Mouse (Mus musculus): Measurements from ENCODE around the gene Mov10l1. TPM values are rescaled to one million over a fixed set of nuclear protein-coding genes. Genes with fewer than 3 reads are reported as not detected.

The Mov10l1 gene
- total RNA-seq, 1 experiment = 34.4 TPM

- in situ Hi-C loops (cut with MboI; ENCODE audit: low sequenced_read_pairs in 2 of 2, unreplicated experiment in 2 of 2) = no loop called here
- Histone ChIP-seq H3K4me3 (ENCODE audit: insufficient read depth in 1 of 2, low read depth in 1 of 2, low read length in 2 of 2, poor library complexity in 1 of 2, severe bottlenecking in 1 of 2) (no peak overlapping the region), H3K27ac (ENCODE audit: insufficient read depth, low read depth, low read length, poor library complexity, severe bottlenecking) (no peak overlapping the region), H3K4me1 (ENCODE audit: control insufficient read depth in 2 of 2, insufficient read depth in 2 of 2, low read length in 2 of 2, poor library complexity in 1 of 2) (no peaks in the 10 kb centered on the region), H3K36me3 (ENCODE audit: control insufficient read depth, insufficient read depth, low read length, poor library complexity, severe bottlenecking) (peaks cover 83% of the 10 kb centered on the region), H3K9me3 (ENCODE audit: control insufficient read depth, insufficient read depth, low read depth, low read length) (no peaks in the 10 kb centered on the region), H3K9ac (ENCODE audit: insufficient read depth, low read depth, low read length, poor library complexity, severe bottlenecking) (no peak overlapping the region)
- TF ChIP-seq ZNF384 (IDR thresholded peaks at IDR 0.05; ENCODE audit: low read depth, low read length) (no peak), ZC3H11A (IDR thresholded peaks at IDR 0.05; ENCODE audit: borderline replicate concordance, low read depth, low read length) (no peak), MAFK (IDR thresholded peaks at IDR 0.05; ENCODE audit: insufficient read depth, low read depth, low read length) (no peak), HCFC1 (IDR thresholded peaks at IDR 0.05; ENCODE audit: borderline replicate concordance, insufficient read depth, low read length) (no peak), CHD2 (IDR thresholded peaks at IDR 0.05; ENCODE audit: low read depth, low read length) (no peak)
- no peak for DNase-seq (ENCODE audit: low read depth, low spot score)
Measured at GRCm38 (mm10) chr15:89103921-89104320, 121.2 kb downstream of the Mov10l1 start.

- no peaks in the 10 kb centered on the region for H3K4me1 ChIP-seq (ENCODE audit: control insufficient read depth in 2 of 2, insufficient read depth in 2 of 2, low read length in 2 of 2, poor library complexity in 1 of 2)
- no peaks in the 10 kb centered on the region for H3K9me3 ChIP-seq (ENCODE audit: control insufficient read depth, insufficient read depth, low read depth, low read length)
- H3K9ac ChIP-seq (ENCODE audit: insufficient read depth, low read depth, low read length, poor library complexity, severe bottlenecking) = no peak overlapping the region
- in situ Hi-C loops (cut with MboI; ENCODE audit: low sequenced_read_pairs in 2 of 2, unreplicated experiment in 2 of 2) = no loop called here
- TF ChIP-seq HCFC1 (IDR thresholded peaks at IDR 0.05; ENCODE audit: borderline replicate concordance, insufficient read depth, low read length) (no peak), ZC3H11A (IDR thresholded peaks at IDR 0.05; ENCODE audit: borderline replicate concordance, low read depth, low read length) (no peak), ZNF384 (IDR thresholded peaks at IDR 0.05; ENCODE audit: low read depth, low read length) (no peak), CHD2 (IDR thresholded peaks at IDR 0.05; ENCODE audit: low read depth, low read length) (no peak), MAFK (IDR thresholded peaks at IDR 0.05; ENCODE audit: insufficient read depth, low read depth, low read length) (no peak)
- H3K27ac ChIP-seq (ENCODE audit: insufficient read depth, low read depth, low read length, poor library complexity, severe bottlenecking) = no peak overlapping the region
- DNase-seq (ENCODE audit: low read depth, low spot score) = no peak
- no peak overlapping the region for H3K4me3 ChIP-seq (ENCODE audit: insufficient read depth in 1 of 2, low read depth in 1 of 2, low read length in 2 of 2, poor library complexity in 1 of 2, severe bottlenecking in 1 of 2)
- H3K36me3 ChIP-seq (ENCODE audit: control insufficient read depth, insufficient read depth, low read length, poor library complexity, severe bottlenecking) = peaks cover 85% of the 10 kb centered on the region
Measured at GRCm38 (mm10) chr15:89104425-89104824, 121.7 kb downstream of the Mov10l1 start.

Other genes with a start within 250 kb of the Mov10l1 start
- 52.0 and 54.2 TPM in 2 replicates for gene Brd1, start 248.7 kb upstream of the Mov10l1 start, total RNA-seq (2012; rRNA removed)
- 32.9 and 43.6 TPM in 2 replicates for gene Zbed4, start 231.2 kb upstream of the Mov10l1 start, total RNA-seq (2012; rRNA removed)
- 17.0 and 17.8 TPM in 2 replicates for gene Alg12, start 163.6 kb upstream of the Mov10l1 start, total RNA-seq (2012; rRNA removed)
- 324 and 328 TPM in 2 replicates for gene Creld2, start 163.3 kb upstream of the Mov10l1 start, total RNA-seq (2012; rRNA removed)
- gene Pim3, start 120.7 kb upstream of the Mov10l1 start, total RNA-seq (2012; rRNA removed) = 159 and 169 TPM in 2 replicates
- 0.11 and 0.13 TPM in 2 replicates for gene Ttll8, start 28.5 kb upstream of the Mov10l1 start, total RNA-seq (2012; rRNA removed)
- gene Mlc1, start 3.9 kb upstream of the Mov10l1 start, total RNA-seq (2012; rRNA removed) = 0.32 and 0.36 TPM in 2 replicates
- gene Panx2, start 76.8 kb downstream of the Mov10l1 start, total RNA-seq (2012; rRNA removed) = 0.22 and 0.58 TPM in 2 replicates
- gene Trabd, start 92.2 kb downstream of the Mov10l1 start, total RNA-seq (2012; rRNA removed) = 24.2 and 29.9 TPM in 2 replicates
- 7.5 and 8.7 TPM in 2 replicates for gene Selenoo, start 106.2 kb downstream of the Mov10l1 start, total RNA-seq (2012; rRNA removed)
- 37.3 and 45.0 TPM in 2 replicates for gene Tubgcp6, start 140.2 kb downstream of the Mov10l1 start, total RNA-seq (2012; rRNA removed)
- gene Hdac10, start 145.8 kb downstream of the Mov10l1 start, total RNA-seq (2012; rRNA removed) = 7.4 and 11.4 TPM in 2 replicates
- gene Mapk12, start 157.8 kb downstream of the Mov10l1 start, total RNA-seq (2012; rRNA removed) = 8.1 and 10.6 TPM in 2 replicates
- 6.6 and 12.7 TPM in 2 replicates for gene Mapk11, start 166.7 kb downstream of the Mov10l1 start, total RNA-seq (2012; rRNA removed)
- gene Plxnb2, start 197.9 kb downstream of the Mov10l1 start, total RNA-seq (2012; rRNA removed) = 116 and 178 TPM in 2 replicates
- gene Dennd6b, start 213.6 kb downstream of the Mov10l1 start, total RNA-seq (2012; rRNA removed) = 14.4 and 24.7 TPM in 2 replicates
- gene Ppp6r2, start 228.6 kb downstream of the Mov10l1 start, total RNA-seq (2012; rRNA removed) = 8.6 and 9.2 TPM in 2 replicates